Mouse (Mus musculus) embryonic facial prominence, embryonic 10.5 days (tissue): ENCODE measurements at regions not wholly inside any gene's neighbourhood (a gene's known extent, or its start where the extent isn't known, plus 50 kb on each side); places are given as distances from the start of the nearest gene placed in this dataset.
"Not testable (repeated sequence)": the region's sequence is repeated elsewhere in the genome, so short reads cannot be mapped to it uniquely, and the experiment has no call there.

ENCODE experiments used
- DNase-seq: peaks from one replicate; pipeline ENCODE4 v3.0.0-alpha.2; 2017; ENCODE audit warnings: low spot score
- H3K27ac ChIP-seq: fragments of 300-500 bp; sonication (generic); replicated peaks from 2 replicates; pipeline ENCODE4 v1.5.1; 2016; ENCODE audit warnings: mild to moderate bottlenecking
- H3K27me3 ChIP-seq: fragments of 300-500 bp; sonication (generic); replicated peaks from 2 replicates; pipeline ENCODE4 v1.6.1; 2016; ENCODE audit warnings: low read depth, mild to moderate bottlenecking; ENCODE audit not compliant: poor library complexity, severe bottlenecking
- H3K36me3 ChIP-seq: fragments of 300-500 bp; sonication (generic); replicated peaks from 2 replicates; pipeline ENCODE4 v1.6.1; 2016; ENCODE audit warnings: mild to moderate bottlenecking, moderate library complexity
- H3K4me1 ChIP-seq: fragments of 300-500 bp; sonication (generic); 2 replicates; pipeline ENCODE4 v1.6.1; 2016
- H3K4me3 ChIP-seq: fragments of 300-500 bp; sonication (generic); 2 replicates; pipeline ENCODE4 v1.5.1; 2016; ENCODE audit warnings: mild to moderate bottlenecking, moderate library complexity
- H3K9me3 ChIP-seq: fragments of 300-500 bp; sonication (generic); 2 replicates; pipeline ENCODE4 v1.6.1; 2016; ENCODE audit warnings: mild to moderate bottlenecking
- WGBS: fragments of 180-500 bp; shearing (Covaris S2); methylation state at CpG from one replicate; pipeline ENCODE4 v1.1.7; 2016; 5-methylcytosine and 5-hydroxymethylcytosine counted together

GRCm38 (mm10) chrX:82249456-82249855 is 699.2 kb upstream of the Dmd start:
- not testable (repeated sequence) for DNase-seq, H3K27me3 ChIP-seq, H3K4me3 ChIP-seq, H3K9me3 ChIP-seq, H3K36me3 ChIP-seq, H3K4me1 ChIP-seq, H3K27ac ChIP-seq
- WGBS, result 52% methylated on average over 1 of the region's 1 CpGs

- not testable (repeated sequence) for H3K27me3 ChIP-seq, H3K4me3 ChIP-seq, H3K9me3 ChIP-seq, DNase-seq, H3K27ac ChIP-seq, H3K4me1 ChIP-seq, H3K36me3 ChIP-seq
- 78% methylated on average over 4 of the region's 4 CpGs for WGBS
Measured at GRCm38 (mm10) chrX:82282376-82282775, 666.3 kb upstream of the Dmd start.

- Histone ChIP-seq H3K9me3 (no peaks in the 10 kb centered on the region), H3K27me3 (no peaks in the 10 kb centered on the region), H3K4me1 (no peaks in the 10 kb centered on the region), H3K27ac (no peak overlapping the region), H3K4me3 (peak overlapping the region; percentile 43), H3K36me3 (no peaks in the 10 kb centered on the region)
- peak; percentile 7 for DNase-seq
- WGBS, result 25% methylated on average over 18 of the region's 18 CpGs
Measured at GRCm38 (mm10) chrX:82310764-82311492, 637.7 kb upstream of the Dmd start.
